Mouse (Mus musculus) heart, adult 2 months (tissue): ENCODE results near the gene Gdf15. TPM values are rescaled to one million over a fixed set of nuclear protein-coding genes. Genes with fewer than 3 reads are reported as not detected.

ENCODE experiments used
- DNase-seq, 2 experiments: peaks; one replicate each; pipeline ENCODE4 v3.0.0; 2021
- H3K27ac ChIP-seq: fragments of 200-600 bp; 2 replicates; pipeline ENCODE4 v1.8.1; 2022
- H3K27me3 ChIP-seq: fragments of 200-500 bp; 2 replicates; pipeline ENCODE4 v1.6.1; 2012; ENCODE audit warnings: mild to moderate bottlenecking, low read length, inconsistent platforms, mixed read lengths; ENCODE audit not compliant: control insufficient read depth, insufficient read depth
- H3K36me3 ChIP-seq: fragments of 200-500 bp; 2 replicates; pipeline ENCODE4 v1.6.1; 2012; ENCODE audit warnings: low read length, inconsistent platforms; ENCODE audit not compliant: control insufficient read depth, insufficient read depth
- H3K4me1 ChIP-seq: fragments of 200-500 bp; 2 replicates; pipeline ENCODE4 v1.6.1; 2011; ENCODE audit warnings: low read length; ENCODE audit not compliant: control insufficient read depth, insufficient read depth
- H3K4me3 ChIP-seq: fragments of 200-600 bp; 2 replicates; pipeline ENCODE4 v1.8.1; 2022
- H3K79me2 ChIP-seq: fragments of 200-500 bp; replicated peaks from 2 replicates; pipeline ENCODE4 v1.6.1; 2012; ENCODE audit warnings: mild to moderate bottlenecking, inconsistent platforms, low read length, moderate library complexity, mixed read lengths; ENCODE audit not compliant: control insufficient read depth, insufficient read depth
- H3K9ac ChIP-seq: fragments of 200-500 bp; 2 replicates; pipeline ENCODE4 v1.6.1; 2012; ENCODE audit warnings: low read depth, mild to moderate bottlenecking, control low read depth, inconsistent platforms, low read length, mixed read lengths
- CTCF ChIP-seq: fragments of 200-600 bp; IDR thresholded peaks from 2 replicates; pipeline ENCODE4 v1.8.1; 2022; ENCODE audit warnings: antibody characterized with exemption, mild to moderate bottlenecking, moderate library complexity
- EP300 ChIP-seq: fragments of 200-500 bp; IDR thresholded peaks from 2 replicates; pipeline ENCODE4 v1.6.1; 2011; ENCODE audit warnings: low read depth, low read length, control low read depth; ENCODE audit not compliant: insufficient read depth
- POLR2A ChIP-seq: fragments of 200-500 bp; IDR thresholded peaks from 2 replicates; pipeline ENCODE4 v1.6.1; 2011; ENCODE audit warnings: mild to moderate bottlenecking, low read depth, low read length, control low read depth; ENCODE audit not compliant: insufficient read depth
- WGBS: fragments of 180-500 bp; shearing (Covaris S2); methylation state at CpG from one replicate; pipeline ENCODE4 v1.1.7; 2018; 5-methylcytosine and 5-hydroxymethylcytosine counted together
- intact Hi-C: fragments of 180-260 bp; cut with DNase I; formaldehyde crosslinking; loops from one replicate; pipeline ENCODE4 v1.15.1; 2025
- polyA plus RNA-seq: library from polyadenylated mRNA; depleted of rRNA; stranded (reverse); fragments of >200 nt; gene quantifications from 2 replicates; pipeline ENCODE4 v1.2.3, GENCODE M21; 2012
- total RNA-seq, 2 experiments: library from RNA; stranded (reverse); gene quantifications; 2 replicates each; pipeline ENCODE4 v1.2.3; 2021

The Gdf15 gene
- total and polyA plus RNA-seq, 3 experiments = 1.1 to 3.8 (median 2.0) TPM

GRCm38 (mm10) chr8:70675336-70675735 is 43.1 kb upstream of the Gdf15 start:
- no peak for DNase-seq
- Histone ChIP-seq H3K4me3 (no peak overlapping the region), H3K79me2 (no peaks in the 10 kb centered on the region), H3K4me1 (peaks cover 20% of the 10 kb centered on the region), H3K27ac (no peak overlapping the region; the same call in 1 of the 2 replicates), H3K27me3 (no peaks in the 10 kb centered on the region), H3K36me3 (no peaks in the 10 kb centered on the region), H3K9ac (no peak overlapping the region)
- no peak for TF ChIP-seq POLR2A
- TF ChIP-seq EP300 = no peak
- no peak for TF ChIP-seq CTCF
- intact Hi-C loops = no loop called here
- 56% methylated on average over 1 of the region's 1 CpGs for whole genome bisulfite sequencing

- Histone ChIP-seq H3K9ac (no peak overlapping the region), H3K79me2 (no peaks in the 10 kb centered on the region), H3K4me1 (peaks cover 15% of the 10 kb centered on the region), H3K4me3 (no peak overlapping the region), H3K27ac (peak overlapping the region; percentile 98), H3K36me3 (no peaks in the 10 kb centered on the region), H3K27me3 (no peaks in the 10 kb centered on the region)
- no peak for DNase-seq
- 69% methylated on average over 4 of the region's 4 CpGs for WGBS
- TF ChIP-seq POLR2A = no peak
- no peak for TF ChIP-seq CTCF
- TF ChIP-seq EP300 = no peak
- intact Hi-C loops = no loop called here
Measured at GRCm38 (mm10) chr8:70674716-70675115, 42.5 kb upstream of the Gdf15 start.

GRCm38 (mm10) chr8:70674109-70674508 is 41.9 kb upstream of the Gdf15 start:
- 86% methylated on average over 3 of the region's 3 CpGs for WGBS

GRCm38 (mm10) chr8:70673079-70673856 is 41.0 kb upstream of the Gdf15 start, which contains the start of gene Lsm4:
Gene Lsm4 (plus strand): TSS chr8:70673248.
- Histone ChIP-seq H3K27ac (peak within 1 kb of the TSS; percentile 98), H3K27me3 (no peaks in the 10 kb centered on the region), H3K4me3 (peak within 1 kb of the TSS; percentile 71), H3K79me2 (no peaks in the 10 kb centered on the region), H3K9ac (peak within 1 kb of the TSS; percentile 72), H3K36me3 (no peaks in the 10 kb centered on the region), H3K4me1 (peaks cover 9% of the 10 kb centered on the region)
- peak; percentile 98 to 99 for DNase-seq
- intact Hi-C loops = loop anchor here (1.0 kb wide), 1 partner anchor 27 kb away; no protein-coding TSS in a partner anchor
- peak; percentile 80 for TF ChIP-seq POLR2A
- TF ChIP-seq EP300 = peak; percentile 91
- peak; percentile 89 for TF ChIP-seq CTCF
- under 1% methylated on average over 60 of the region's 60 CpGs for WGBS

More at GRCm38 (mm10) chr8:70674109-70674508, 41.9 kb upstream of the Gdf15 start:
- DNase-seq = no peak
- Histone ChIP-seq H3K4me1 (peaks cover 11% of the 10 kb centered on the region), H3K36me3 (no peaks in the 10 kb centered on the region), H3K4me3 (peak overlapping the region; percentile 71), H3K79me2 (no peaks in the 10 kb centered on the region), H3K9ac (peak overlapping the region; percentile 56; the same call in 1 of the 2 replicates), H3K27ac (peak overlapping the region; percentile 98), H3K27me3 (no peaks in the 10 kb centered on the region)
- intact Hi-C loops = no loop called here
- no peak for TF ChIP-seq POLR2A
- TF ChIP-seq CTCF = no peak
- no peak for TF ChIP-seq EP300

GRCm38 (mm10) chr8:70672325-70673078 is 40.2 kb upstream of the Gdf15 start:
- peak overlapping the region; percentile 17 for H3K9ac ChIP-seq
- no peaks in the 10 kb centered on the region for H3K36me3 ChIP-seq
- H3K4me1 ChIP-seq = peaks cover 9% of the 10 kb centered on the region
- H3K27me3 ChIP-seq = no peaks in the 10 kb centered on the region
- intact Hi-C loops = loop anchor here (1.0 kb wide), 1 partner anchor 28 kb away; no protein-coding TSS in a partner anchor
- DNase-seq = no peak
- 32% methylated on average over 19 of the region's 19 CpGs for WGBS
- H3K4me3 ChIP-seq = peak overlapping the region; percentile 29
- no peaks in the 10 kb centered on the region for H3K79me2 ChIP-seq
- TF ChIP-seq CTCF = no peak
- no peak for TF ChIP-seq EP300
- no peak for TF ChIP-seq POLR2A
- peak overlapping the region; percentile 81 for H3K27ac ChIP-seq
